Mouse (Mus musculus) brain, embryonic 14.5 days (tissue): ENCODE data around the gene Ndnf. TPM values are rescaled to one million over a fixed set of nuclear protein-coding genes. Genes with fewer than 3 reads are reported as not detected.

Experiments
- DNase-seq: peaks from one replicate; pipeline ENCODE4 v3.0.0-alpha.2; 2011; ENCODE audit warnings: low read depth
- CTCF ChIP-seq: fragments of 200-500 bp; IDR thresholded peaks from 2 replicates; pipeline ENCODE4 v1.5.1; 2012; ENCODE audit warnings: inconsistent platforms, mild to moderate bottlenecking, moderate library complexity, borderline replicate concordance; ENCODE audit not compliant: insufficient read depth, insufficient read length; ENCODE audit errors: extremely low read depth
- POLR2A ChIP-seq: fragments of 200-500 bp; IDR thresholded peaks from 2 replicates; pipeline ENCODE4 v1.6.1; 2012; ENCODE audit warnings: mild to moderate bottlenecking, inconsistent platforms, borderline replicate concordance; ENCODE audit not compliant: poor library complexity, insufficient read depth, insufficient read length, severe bottlenecking; ENCODE audit errors: extremely low read depth
- polyA plus RNA-seq: library from polyadenylated mRNA; depleted of rRNA; stranded (reverse); fragments of >200 nt; gene quantifications from 2 replicates; pipeline ENCODE4 v1.2.3, GENCODE M21; 2012

Gene Ndnf
- polyA plus RNA-seq, 1 experiment = 12.3 TPM

GRCm38 (mm10) chr6:65666295-65666694, 5.1 kb upstream of the Ndnf start:
- TF ChIP-seq CTCF (no peak), POLR2A (no peak)
- peak; percentile 55 for DNase-seq

DNA sequence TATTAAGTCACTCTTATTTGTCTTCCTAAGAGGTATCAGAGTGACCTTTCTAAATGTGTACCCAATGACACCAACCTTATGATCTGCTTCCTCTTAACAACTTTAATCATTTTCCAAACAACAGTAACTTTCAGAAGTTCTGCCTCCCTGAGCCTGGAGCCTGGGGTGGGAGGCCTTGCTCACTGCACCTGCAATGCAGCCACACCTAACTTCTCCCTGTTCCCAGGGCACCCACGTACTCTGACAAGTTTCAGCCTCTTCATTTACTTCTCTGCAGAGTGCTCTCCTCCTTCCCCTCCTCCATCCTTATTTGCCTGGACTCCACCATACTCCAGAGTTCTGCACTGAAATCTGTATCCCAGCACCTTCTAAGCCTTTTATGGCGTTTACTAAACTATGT, 1.4 kb upstream of the Ndnf start:
- DNase-seq = no peak
- TF ChIP-seq POLR2A = no peak
- TF ChIP-seq CTCF = no peak

- DNase-seq = peak; percentile 69
- no peak for TF ChIP-seq POLR2A
- TF ChIP-seq CTCF = no peak
Observed at GRCm38 (mm10) chr6:65670981-65671411, 394 bp upstream of the Ndnf start.

- no peak for TF ChIP-seq CTCF
- TF ChIP-seq POLR2A = no peak
- peak; percentile 66 for DNase-seq
Observed at GRCm38 (mm10) chr6:65672131-65673031, 991 bp downstream of the Ndnf start.

DNA sequence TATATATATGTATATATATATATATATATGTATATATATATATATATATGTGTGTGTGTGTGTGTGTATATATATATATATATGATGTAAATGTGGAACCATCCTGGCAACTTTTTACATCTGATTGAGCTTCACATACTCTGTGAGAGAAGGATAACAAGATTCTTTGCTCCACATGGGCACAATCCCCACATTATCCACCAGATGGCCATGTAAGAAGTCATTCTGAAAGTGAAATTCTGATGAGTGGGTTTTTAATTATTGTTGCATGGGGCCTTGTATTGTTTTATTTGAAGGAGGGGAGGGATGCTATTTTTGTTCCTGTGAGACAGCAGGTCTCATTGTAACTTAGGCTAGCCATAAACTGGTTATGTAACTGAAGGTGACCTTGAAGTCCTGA, 22.5 kb downstream of the Ndnf start:
- DNase-seq = peak; percentile 22
- no peak for TF ChIP-seq CTCF

DNA sequence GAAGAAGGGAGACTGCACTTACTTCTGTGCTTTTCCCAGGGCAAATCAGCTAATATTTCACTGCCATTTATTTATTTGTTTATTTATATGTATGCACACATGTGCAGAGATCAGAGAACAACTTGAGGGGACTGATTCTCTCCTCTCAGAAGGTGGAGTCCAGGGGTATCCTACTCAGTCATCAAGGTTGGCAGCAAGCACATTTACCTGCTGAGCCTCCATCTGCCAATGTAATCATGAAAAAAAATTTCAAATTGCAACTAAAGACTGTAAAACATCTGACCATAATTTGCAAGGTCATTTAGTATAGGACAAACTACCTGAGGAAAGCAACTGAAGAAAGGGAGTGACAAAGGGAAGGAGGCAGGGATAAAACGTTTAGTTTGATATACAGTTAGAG, 49.3 kb downstream of the Ndnf start:
- DNase-seq = no peak
- no peak for TF ChIP-seq CTCF
- TF ChIP-seq POLR2A = no peak

DNA sequence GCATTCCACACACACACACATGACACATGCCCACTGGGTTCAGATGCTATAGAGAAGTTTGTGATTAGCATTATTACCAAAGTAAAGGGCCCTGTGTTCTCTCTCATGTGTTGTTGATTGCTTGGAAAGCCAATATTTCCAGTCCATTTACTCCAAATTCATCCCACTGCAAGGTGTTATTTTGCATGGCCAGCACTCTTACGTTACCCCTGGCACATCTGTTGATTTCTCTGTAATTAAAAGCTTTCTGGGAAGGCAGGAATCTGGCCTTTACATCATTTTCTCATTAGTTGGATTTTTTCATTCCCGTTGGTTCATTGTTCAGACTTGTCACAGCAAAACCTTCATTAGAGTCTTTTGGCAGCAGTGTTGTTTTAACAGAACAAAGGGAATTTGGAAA, 54.3 kb downstream of the Ndnf start:
- TF ChIP-seq CTCF = no peak
- TF ChIP-seq POLR2A = no peak
- peak; percentile 92 for DNase-seq

GRCm38 (mm10) chr6:65728261-65728660, 56.9 kb downstream of the Ndnf start:
- TF ChIP-seq CTCF (no peak), POLR2A (no peak)

GRCm38 (mm10) chr6:65739442-65739841, 68.1 kb downstream of the Ndnf start:
- no peak for DNase-seq
- TF ChIP-seq CTCF = no peak
- TF ChIP-seq POLR2A = no peak

More at GRCm38 (mm10) chr6:65728261-65728660, 56.9 kb downstream of the Ndnf start:
- no peak for DNase-seq

DNA sequence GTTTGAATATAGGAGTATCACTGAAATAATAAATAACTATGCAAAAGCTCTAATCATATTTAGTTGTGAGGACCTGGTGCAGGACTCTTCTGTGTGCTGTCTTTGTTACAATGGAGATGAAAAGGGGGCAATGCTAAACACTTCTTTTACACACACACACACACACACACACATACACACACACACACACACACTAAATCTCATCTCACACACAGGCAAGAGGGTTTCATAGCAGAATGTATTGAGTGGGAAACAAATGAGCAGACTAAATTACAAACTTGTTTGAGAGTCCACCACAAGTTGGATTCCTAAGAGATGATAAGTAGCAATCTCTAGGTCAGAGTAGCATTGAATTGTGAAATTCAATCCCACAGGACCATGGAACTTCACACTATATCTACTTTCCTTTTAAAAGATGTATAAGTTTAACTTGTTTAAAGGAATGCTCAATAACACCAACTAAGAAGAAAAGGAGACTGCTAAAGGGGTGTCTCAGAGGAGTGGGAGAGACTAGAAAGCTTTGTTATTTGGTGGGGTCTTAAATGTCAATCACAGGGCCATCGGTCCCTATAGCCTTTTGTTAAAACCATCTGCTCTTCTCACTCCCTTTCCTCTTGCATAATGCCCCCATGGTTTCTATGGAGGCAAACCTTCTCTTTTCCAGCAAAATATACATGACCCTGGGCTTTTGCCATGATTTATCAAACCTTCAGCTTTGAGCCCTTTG, 71.9 kb downstream of the Ndnf start:
- TF ChIP-seq POLR2A = no peak
- TF ChIP-seq CTCF = no peak
- DNase-seq = peak; percentile 36

GRCm38 (mm10) chr6:65743871-65744202, 72.4 kb downstream of the Ndnf start:
- DNase-seq = no peak
- no peak for TF ChIP-seq POLR2A
- TF ChIP-seq CTCF = no peak
